Mouse (Mus musculus): ENCODE results near the gene Gm4450. TPM values are rescaled to one million over a fixed set of nuclear protein-coding genes. Genes with fewer than 3 reads are reported as not detected.
A peak's percentile ranks its signal among the peaks of the same experiment; 100 is the strongest.
"Not testable (repeated sequence)": the region's sequence is repeated elsewhere in the genome, so short reads cannot be mapped to it uniquely, and the experiment has no call there.

Gm4450 gene
- polyA plus RNA-seq, 1 experiment from 2014 or later = 0.12 TPM

GRCm38 (mm10) chr3:98410619-98411580, 46.0 kb downstream of the Gm4450 start:
- not testable (repeated sequence) for ATAC-seq (ENCODE audit: low FRiP score); H3K4me1 ChIP-seq (replicated peaks; ENCODE audit: control insufficient read depth, insufficient read depth, low read length); H3K9me3 ChIP-seq (ENCODE audit: control insufficient read depth, low read length); H3K9ac ChIP-seq; H3K27ac ChIP-seq; H3K36me3 ChIP-seq (replicated peaks; ENCODE audit: control insufficient read depth, insufficient read depth); H3K27me3 ChIP-seq (ENCODE audit: control insufficient read depth, insufficient read depth, low read length); H3K4me3 ChIP-seq (replicated peaks; ENCODE audit: low read length); DNase-seq (ENCODE audit: low spot score); H3K4me2 ChIP-seq (replicated peaks)
- 83% methylated on average over 16 of the region's 27 CpGs for WGBS

GRCm38 (mm10) chr3:98407261-98407780, 49.6 kb downstream of the Gm4450 start:
- not testable (repeated sequence) for H3K27ac ChIP-seq; H3K9me3 ChIP-seq (ENCODE audit: control insufficient read depth, low read length); H3K4me1 ChIP-seq (replicated peaks; ENCODE audit: control insufficient read depth, insufficient read depth, low read length); H3K9ac ChIP-seq; DNase-seq (ENCODE audit: low spot score); H3K4me2 ChIP-seq (replicated peaks); H3K4me3 ChIP-seq (replicated peaks; ENCODE audit: low read length); ATAC-seq (ENCODE audit: low FRiP score); H3K36me3 ChIP-seq (replicated peaks; ENCODE audit: control insufficient read depth, insufficient read depth); H3K27me3 ChIP-seq (ENCODE audit: control insufficient read depth, insufficient read depth, low read length)
- WGBS = 62% methylated on average over 5 of the region's 5 CpGs

GRCm38 (mm10) chr3:98406569-98407144, 50.3 kb downstream of the Gm4450 start:
- not testable (repeated sequence) for H3K4me1 ChIP-seq (replicated peaks; ENCODE audit: control insufficient read depth, insufficient read depth, low read length); ATAC-seq (ENCODE audit: low FRiP score); H3K9me3 ChIP-seq (ENCODE audit: control insufficient read depth, low read length); H3K9ac ChIP-seq; H3K36me3 ChIP-seq (replicated peaks; ENCODE audit: control insufficient read depth, insufficient read depth); H3K4me3 ChIP-seq (replicated peaks; ENCODE audit: low read length); H3K27me3 ChIP-seq (ENCODE audit: control insufficient read depth, insufficient read depth, low read length); H3K4me2 ChIP-seq (replicated peaks); H3K27ac ChIP-seq; DNase-seq (ENCODE audit: low spot score)
- 61% methylated on average over 12 of the region's 12 CpGs for WGBS

- not testable (repeated sequence) for DNase-seq (ENCODE audit: low spot score); H3K9ac ChIP-seq; H3K27ac ChIP-seq; H3K27me3 ChIP-seq (ENCODE audit: control insufficient read depth, insufficient read depth, low read length); H3K4me2 ChIP-seq (replicated peaks); H3K4me3 ChIP-seq (replicated peaks; ENCODE audit: low read length); ATAC-seq (ENCODE audit: low FRiP score); H3K9me3 ChIP-seq (ENCODE audit: control insufficient read depth, low read length); H3K4me1 ChIP-seq (replicated peaks; ENCODE audit: control insufficient read depth, insufficient read depth, low read length); H3K36me3 ChIP-seq (replicated peaks; ENCODE audit: control insufficient read depth, insufficient read depth)
- 76% methylated on average over 5 of the region's 6 CpGs for WGBS
These were observed 51.0 kb downstream of the Gm4450 start for GRCm38 (mm10) chr3:98405877-98406276.

- not testable (repeated sequence) for H3K27me3 ChIP-seq (ENCODE audit: control insufficient read depth, insufficient read depth, low read length); H3K27ac ChIP-seq; DNase-seq (ENCODE audit: low spot score); H3K9ac ChIP-seq; H3K4me3 ChIP-seq (replicated peaks; ENCODE audit: low read length); H3K9me3 ChIP-seq (ENCODE audit: control insufficient read depth, low read length); H3K36me3 ChIP-seq (replicated peaks; ENCODE audit: control insufficient read depth, insufficient read depth); H3K4me1 ChIP-seq (replicated peaks; ENCODE audit: control insufficient read depth, insufficient read depth, low read length); H3K4me2 ChIP-seq (replicated peaks)
- ATAC-seq (ENCODE audit: low FRiP score) = 0 out of 2 replicates have a peak, but pooled peaks have one; percentile 21
- 94% methylated on average over 9 of the region's 9 CpGs for WGBS
These were observed 52.5 kb downstream of the Gm4450 start for GRCm38 (mm10) chr3:98404268-98404895.

Other genes with a start within 250 kb of the Gm4450 start
- gene Reg4, start 235.0 kb downstream of the Gm4450 start, polyA plus RNA-seq (2014; fragmentation: Nextera tagmentation; extraction: Ambion mirVana) = not detected in 2 replicates
- 24.6 and 26.8 TPM in 2 replicates for gene Hmgcs2, start 176.7 kb downstream of the Gm4450 start, polyA plus RNA-seq (2014; fragmentation: Nextera tagmentation; extraction: Ambion mirVana)
- 160 and 173 TPM in 2 replicates for gene Phgdh, start 117.1 kb downstream of the Gm4450 start, polyA plus RNA-seq (2014; fragmentation: Nextera tagmentation; extraction: Ambion mirVana)
- 20.6 and 21.5 TPM in 2 replicates for gene Zfp697, start 74.7 kb downstream of the Gm4450 start, polyA plus RNA-seq (2014; fragmentation: Nextera tagmentation; extraction: Ambion mirVana)
- not detected in 2 replicates for gene Hsd3b4, start 53.4 kb upstream of the Gm4450 start, polyA plus RNA-seq (2014; fragmentation: Nextera tagmentation; extraction: Ambion mirVana)
- gene Gm10681, start 131.7 kb upstream of the Gm4450 start, polyA plus RNA-seq (2014; fragmentation: Nextera tagmentation; extraction: Ambion mirVana) = 0.23 TPM in 1 of 2 replicates, not detected in the other
- gene Hsd3b5, start 173.1 kb upstream of the Gm4450 start, polyA plus RNA-seq (2014; fragmentation: Nextera tagmentation; extraction: Ambion mirVana) = not detected in 2 replicates

All from hindbrain, embryonic 14.5 days (tissue).